Mouse (Mus musculus) heart, postnatal 36 days (tissue): Measurements from ENCODE around the gene Nomo1. TPM values are rescaled to one million over a fixed set of nuclear protein-coding genes. Genes with fewer than 3 reads are reported as not detected.

Source experiments
- DNase-seq, 2 experiments: peaks; one replicate each; pipeline ENCODE4 v3.0.0; 2021 to 2022
- intact Hi-C: fragments of 180-260 bp; cut with DNase I; formaldehyde crosslinking; loops from one replicate; pipeline ENCODE4 v1.15.1; 2025
- total RNA-seq, 2 experiments: library from RNA; stranded (reverse); gene quantifications; 2 replicates each; pipeline ENCODE4 v1.2.3; 2021

Nomo1 gene
- 10 to 100 TPM; 83.4 to 86.4 TPM for total RNA-seq

- intact Hi-C loops: loop anchor here (10.0 kb wide), 1 partner anchor 1728 kb away; the partner anchor contains the start of gene Clec11a
- DNase-seq: peak; percentile 97 to 99
Measured at GRCm38 (mm10) chr7:46033109-46033869, at the start of gene Nomo1. Nomo1 (plus strand) TSS chr7:46033698.

GRCm38 (mm10) chr7:45986893-45987292 is 46.6 kb upstream of the Nomo1 start:
- intact Hi-C loops: no loop called here
- DNase-seq: no peak

GRCm38 (mm10) chr7:45988344-45988743 is 45.2 kb upstream of the Nomo1 start:
- intact Hi-C loops: no loop called here
- DNase-seq: no peak

DNA sequence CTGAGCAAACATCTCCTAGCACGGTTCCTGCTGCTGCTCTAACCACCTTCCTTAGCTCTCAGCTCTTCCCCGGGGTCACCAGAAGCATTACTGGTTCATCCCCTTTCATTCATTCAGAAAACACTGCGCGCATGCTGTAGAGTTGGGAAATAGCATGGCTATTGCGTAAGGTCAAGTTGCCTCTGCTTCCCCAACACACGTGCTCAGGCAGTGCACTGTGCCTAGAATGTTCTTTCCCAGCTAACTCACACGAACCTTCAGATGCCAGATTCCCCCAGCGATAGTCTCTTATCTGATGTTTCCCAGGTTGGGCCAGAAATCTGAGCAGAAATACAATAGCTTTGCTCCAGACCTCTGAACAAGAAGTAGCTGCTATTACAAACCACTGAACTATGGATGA is 41.0 kb upstream of the Nomo1 start:
- DNase-seq: no peak
- intact Hi-C loops: no loop called here

DNA sequence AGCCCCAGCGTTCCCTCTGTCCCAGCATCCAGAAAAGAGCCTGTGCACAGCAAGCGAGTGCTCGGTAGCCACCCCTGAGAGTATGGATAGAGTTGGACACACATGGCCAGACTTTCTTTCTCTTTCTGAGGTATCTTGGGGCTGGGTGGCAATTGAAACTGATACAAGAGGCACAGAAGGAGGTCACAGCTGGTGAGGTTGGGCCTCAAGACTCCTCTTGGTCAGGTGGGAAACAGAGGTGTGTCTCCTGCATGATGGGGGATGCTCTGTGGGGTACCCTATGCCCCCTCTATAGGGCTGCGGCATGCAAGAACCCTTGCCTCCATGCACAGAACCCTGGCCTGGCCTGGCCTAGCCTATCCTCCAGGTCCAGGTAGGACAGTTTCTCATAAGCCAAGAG is 32.9 kb upstream of the Nomo1 start:
- DNase-seq: no peak
- intact Hi-C loops: no loop called here

- DNase-seq: no peak
- intact Hi-C loops: no loop called here
Measured at GRCm38 (mm10) chr7:46002748-46003147, 30.8 kb upstream of the Nomo1 start.

GRCm38 (mm10) chr7:46009578-46009977 is 23.9 kb upstream of the Nomo1 start:
- intact Hi-C loops: loop anchor here (2.0 kb wide), 3 partner anchors 67 to 271 kb away; partner anchors contain the start of gene Kdelr1
- peak; percentile 53 to 63 for DNase-seq

DNA sequence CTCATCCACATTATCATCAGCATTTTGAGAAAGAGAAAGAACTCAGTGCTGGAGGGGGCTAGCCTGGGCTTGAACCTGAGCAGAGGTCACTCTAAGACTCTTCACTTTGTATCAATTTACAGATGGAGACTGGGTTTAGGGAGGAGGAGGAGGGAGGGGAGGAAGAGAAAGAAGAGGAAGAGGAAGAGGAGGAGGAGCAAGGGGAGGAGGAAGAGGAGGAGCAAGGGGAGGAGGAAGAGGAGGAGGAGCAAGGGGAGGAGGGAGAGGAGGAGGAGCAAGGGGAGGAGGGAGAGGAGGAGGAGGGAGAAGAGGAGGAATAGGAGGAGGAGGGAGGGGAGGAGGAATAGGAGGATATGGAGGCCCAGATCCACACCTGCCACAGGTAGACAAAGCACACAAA is 21.4 kb upstream of the Nomo1 start:
- intact Hi-C loops: no loop called here

GRCm38 (mm10) chr7:46013266-46014010 is 20.1 kb upstream of the Nomo1 start:
- intact Hi-C loops: no loop called here
- DNase-seq: peak in 1 of 2 experiments; percentile 7

More for the DNA sequence above, 21.4 kb upstream of the Nomo1 start:
- no peak for DNase-seq

GRCm38 (mm10) chr7:46019594-46019993 is 13.9 kb upstream of the Nomo1 start:
- DNase-seq: no peak

GRCm38 (mm10) chr7:46021951-46022350 is 11.5 kb upstream of the Nomo1 start:
- DNase-seq: no peak
- intact Hi-C loops: no loop called here

More at GRCm38 (mm10) chr7:46019594-46019993, 13.9 kb upstream of the Nomo1 start:
- intact Hi-C loops: no loop called here

DNA sequence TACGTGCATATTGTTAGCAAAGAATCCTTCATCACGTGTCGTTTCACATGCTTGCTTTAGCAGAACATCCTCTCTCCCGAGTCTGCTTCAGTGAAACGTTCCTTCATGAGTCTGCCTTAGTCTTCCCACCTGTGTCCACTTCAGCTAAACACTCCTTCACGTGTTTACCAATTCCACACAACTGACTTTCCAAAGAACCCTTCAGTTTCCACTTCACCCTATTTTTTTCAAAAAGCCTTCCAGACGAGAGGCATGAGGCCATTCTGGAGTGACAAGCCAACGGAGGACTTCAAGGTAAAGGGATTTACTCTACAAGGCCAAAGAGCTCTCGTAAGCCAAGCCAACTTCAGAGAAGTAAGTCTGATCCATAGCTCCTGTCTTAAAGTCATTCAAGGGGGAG is 8.1 kb upstream of the Nomo1 start:
- no peak for DNase-seq
- intact Hi-C loops: no loop called here

DNA sequence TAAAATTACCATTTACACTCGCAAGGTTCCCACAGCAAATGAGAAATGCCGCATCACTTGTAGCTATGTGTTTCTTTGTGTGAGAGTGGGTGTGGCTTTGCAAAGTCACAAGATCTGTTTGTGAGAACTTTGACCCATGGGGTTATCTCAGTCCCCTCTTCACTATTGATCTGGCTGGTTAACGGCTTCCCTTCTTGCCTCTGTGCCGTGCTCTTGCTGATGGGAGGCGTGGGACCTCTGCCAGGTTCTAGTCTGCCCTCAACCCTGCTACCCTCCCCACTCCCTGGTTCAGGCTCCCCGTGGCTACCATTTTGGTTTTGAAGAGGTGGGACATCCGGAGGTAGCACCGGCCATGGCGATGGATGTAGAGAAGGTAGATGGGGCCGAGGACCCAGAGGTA is 4.8 kb upstream of the Nomo1 start:
- intact Hi-C loops: no loop called here
- no peak for DNase-seq

GRCm38 (mm10) chr7:46029299-46030144 is 4.0 kb upstream of the Nomo1 start:
- DNase-seq: no peak
- intact Hi-C loops: loop anchor here (10.0 kb wide), 1 partner anchor 1725 kb away; the partner anchor contains the start of gene Clec11a

- intact Hi-C loops: loop anchor here (10.0 kb wide), 1 partner anchor 1725 kb away; the partner anchor contains the start of gene Clec11a
- no peak for DNase-seq
Measured at GRCm38 (mm10) chr7:46030145-46030488, 3.4 kb upstream of the Nomo1 start, which contains the start of gene Abcc6. Abcc6 (minus strand) TSS chr7:46030302.

DNA sequence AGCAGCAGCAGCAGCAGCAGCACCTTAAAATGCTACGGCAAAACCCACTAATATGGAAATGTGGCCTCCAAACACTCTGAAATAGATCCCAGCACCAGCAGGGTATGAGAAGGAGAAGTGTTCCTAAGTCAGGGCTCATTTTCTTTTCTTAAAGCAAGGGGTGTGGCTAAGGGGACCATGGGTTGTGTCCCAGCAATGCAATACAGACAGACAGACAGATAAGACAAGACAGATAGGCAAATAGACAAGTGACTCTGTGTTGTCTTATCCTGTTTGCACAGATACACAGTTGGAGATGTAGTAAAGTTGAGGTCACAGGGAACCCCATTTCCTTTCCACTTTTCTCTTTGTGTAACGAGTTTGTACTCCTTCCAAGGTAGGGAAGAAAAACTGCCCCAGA is 2.4 kb upstream of the Nomo1 start:
- no peak for DNase-seq
- intact Hi-C loops: loop anchor here (10.0 kb wide), 1 partner anchor 1726 kb away; the partner anchor contains the start of gene Clec11a

GRCm38 (mm10) chr7:46033870-46034337 is 406 bp downstream of the Nomo1 start:
- DNase-seq: no peak
- intact Hi-C loops: loop anchor here (10.0 kb wide), 1 partner anchor 1729 kb away; the partner anchor contains the start of gene Clec11a

DNA sequence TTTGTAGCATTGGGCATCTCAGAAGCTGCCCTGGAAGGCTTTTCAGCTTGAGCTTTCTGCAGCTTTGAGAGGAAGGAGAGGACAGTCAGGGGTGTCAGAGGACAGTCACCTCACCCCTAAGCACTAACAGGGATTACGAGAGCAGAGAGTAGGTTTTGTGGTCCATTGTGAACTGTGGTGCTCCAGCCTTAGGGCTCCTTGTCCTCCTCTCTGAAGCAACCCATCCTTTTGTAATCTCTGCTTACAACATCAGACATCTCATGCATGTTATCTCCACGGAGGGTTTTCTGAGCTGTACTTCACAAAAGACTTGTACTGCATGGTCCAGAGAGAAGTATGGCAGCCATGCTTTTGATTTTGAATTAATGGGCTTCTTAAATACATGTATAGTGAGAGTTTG is 1.5 kb downstream of the Nomo1 start:
- intact Hi-C loops: loop anchor here (10.0 kb wide), 1 partner anchor 1730 kb away; the partner anchor contains the start of gene Clec11a
- DNase-seq: no peak

DNA sequence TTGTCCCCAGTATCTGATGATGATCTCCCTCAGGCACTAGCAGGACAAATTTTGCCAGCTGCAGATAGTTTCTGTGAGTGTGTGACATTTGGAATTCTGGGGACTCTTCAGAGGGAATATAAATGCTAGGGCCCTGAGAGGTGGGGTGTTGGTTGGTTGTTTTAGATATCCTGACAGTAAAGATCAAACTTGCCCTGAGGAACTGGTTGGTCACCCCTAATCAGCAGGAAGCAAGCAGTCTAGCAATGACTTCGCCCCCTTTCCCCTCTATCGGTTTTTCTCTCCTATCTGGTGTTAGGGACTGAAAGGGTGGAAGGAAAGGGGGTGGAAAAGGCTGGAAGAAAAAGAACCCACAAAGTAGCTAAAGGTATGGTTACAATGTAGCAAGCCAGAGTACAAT is 2.0 kb downstream of the Nomo1 start:
- DNase-seq: no peak
- intact Hi-C loops: loop anchor here (10.0 kb wide), 1 partner anchor 1731 kb away; the partner anchor contains the start of gene Clec11a

DNA sequence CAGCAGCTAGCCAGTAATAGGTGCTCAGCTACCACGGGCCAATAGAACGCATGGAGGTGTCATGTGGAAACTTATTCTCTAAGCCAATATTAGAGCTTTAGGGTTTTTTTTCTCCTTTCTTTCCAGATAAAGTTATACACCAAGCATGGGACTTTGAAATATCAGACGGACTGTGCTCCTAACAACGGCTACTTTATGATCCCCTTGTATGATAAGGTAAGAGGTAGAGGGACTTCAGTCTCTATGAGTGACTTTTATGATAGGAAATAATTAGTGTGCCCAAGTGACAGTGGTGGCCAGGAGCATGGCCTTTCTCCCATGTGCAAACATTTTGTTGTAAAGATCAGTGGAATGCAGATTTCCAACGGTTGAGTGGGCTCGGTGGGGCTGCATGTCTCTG is 3.9 kb downstream of the Nomo1 start:
- intact Hi-C loops: loop anchor here (10.0 kb wide), 1 partner anchor 1733 kb away; the partner anchor contains the start of gene Clec11a

More for the DNA sequence above, 3.9 kb downstream of the Nomo1 start:
- DNase-seq: no peak
